Mouse (Mus musculus): ENCODE results near the gene Tspan4. TPM values are rescaled to one million over a fixed set of nuclear protein-coding genes. Genes with fewer than 3 reads are reported as not detected.

The Tspan4 gene
- total and polyA plus RNA-seq, 3 experiments = 13.5 to 28.7 (median 15.3) TPM

DNA sequence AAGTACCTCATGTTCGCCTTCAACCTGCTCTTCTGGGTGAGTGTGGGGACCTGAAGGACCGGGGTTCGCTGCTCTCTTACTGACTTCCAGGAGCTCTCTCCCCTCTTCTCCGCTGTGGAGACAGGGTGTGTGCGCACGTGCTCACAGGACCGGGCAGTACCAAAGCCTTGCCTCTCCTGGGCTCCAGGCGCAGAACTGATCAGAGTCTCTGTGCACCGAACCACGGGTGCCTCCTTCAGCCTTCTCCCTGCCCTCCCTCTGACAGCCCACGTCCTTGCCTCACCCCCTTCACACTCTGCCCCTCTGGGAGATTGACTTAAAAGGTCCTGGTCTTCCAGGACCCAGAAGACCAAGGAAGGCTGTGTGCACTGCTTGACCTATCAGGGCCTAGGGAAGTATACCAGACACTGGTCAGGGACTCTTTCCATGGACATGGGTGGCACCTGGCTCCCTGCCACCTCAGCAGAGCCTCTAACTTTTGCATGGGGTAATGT is 7.5 kb downstream of the Tspan4 start:
- Histone ChIP-seq H3K4me1 (ENCODE audit: insufficient read depth, low read depth, low read length) (peaks cover 29% of the 10 kb centered on the region), H3K27me3 (ENCODE audit: insufficient read depth, low read length) (peaks cover 2% of the 10 kb centered on the region; the same call in 1 of the 2 replicates), H3K36me3 (replicated peaks) (peaks cover 90% of the 10 kb centered on the region), H3K4me3 (ENCODE audit: low read depth, low read length) (no peak overlapping the region), H3K9me3 (replicated peaks) (0 out of 2 replicates have a peak, but pooled peaks cover 2% of the 10 kb centered on the region)
- ATAC-seq (ENCODE audit: extremely low read depth, insufficient number of reproducible peaks, low FRiP score, poor library complexity, severe bottlenecking) = no peak
- TF ChIP-seq GATA1 (IDR thresholded peaks at IDR 0.05; ENCODE audit: borderline replicate concordance, low read length) (no peak), POLR2AphosphoS5 (IDR thresholded peaks at IDR 0.05; ENCODE audit: insufficient replicate concordance, low read depth, low read length) (no peak), GATA2 (IDR thresholded peaks at IDR 0.05; ENCODE audit: borderline replicate concordance, low read depth, low read length) (no peak), CTCF (IDR thresholded peaks at IDR 0.05; ENCODE audit: low read depth, low read length) (no peak), TAL1 (conservative IDR thresholded peaks at IDR 0.05; ENCODE audit: low read depth, low read length) (no peak)
- DNase-seq (ENCODE audit: low spot score) = no peak

DNA sequence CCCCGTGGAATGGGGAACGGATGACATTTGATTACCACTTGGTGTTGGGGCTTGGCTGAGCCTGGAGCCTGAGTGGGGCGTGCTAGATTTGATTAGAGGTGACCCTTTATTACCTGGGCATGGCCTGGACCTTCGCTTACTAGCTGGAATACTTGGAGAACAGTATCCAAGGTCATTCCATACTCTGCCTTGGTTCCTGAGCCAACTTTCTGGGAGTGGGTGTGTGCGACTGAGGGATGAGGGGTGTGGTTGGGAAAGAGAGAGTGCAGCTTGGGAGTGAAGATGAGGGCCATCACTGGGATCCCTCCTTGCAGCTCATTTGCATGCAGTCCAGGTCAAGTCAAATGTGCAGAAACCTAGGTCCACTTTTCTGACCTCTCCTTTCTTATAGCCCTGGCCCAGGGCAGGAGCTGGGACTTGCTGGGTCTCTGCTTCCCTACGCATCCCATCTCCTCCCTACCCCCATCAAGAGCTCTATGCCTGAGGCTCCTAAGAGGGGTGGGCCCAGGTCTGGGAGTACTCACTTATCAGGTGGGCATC is 8.1 kb downstream of the Tspan4 start:
- Histone ChIP-seq H3K9me3 (replicated peaks) (0 out of 2 replicates have a peak, but pooled peaks cover 2% of the 10 kb centered on the region), H3K4me1 (ENCODE audit: insufficient read depth, low read depth, low read length) (peaks cover 23% of the 10 kb centered on the region), H3K36me3 (replicated peaks) (peaks cover 91% of the 10 kb centered on the region), H3K27me3 (ENCODE audit: insufficient read depth, low read length) (peaks cover 2% of the 10 kb centered on the region; the same call in 1 of the 2 replicates), H3K4me3 (ENCODE audit: low read depth, low read length) (no peak overlapping the region)
- TF ChIP-seq CTCF (IDR thresholded peaks at IDR 0.05; ENCODE audit: low read depth, low read length) = no peak
- no peak for TF ChIP-seq POLR2AphosphoS5 (IDR thresholded peaks at IDR 0.05; ENCODE audit: insufficient replicate concordance, low read depth, low read length)
- ATAC-seq (ENCODE audit: extremely low read depth, insufficient number of reproducible peaks, low FRiP score, poor library complexity, severe bottlenecking) (no peak), DNase-seq (ENCODE audit: low spot score) (no peak)

DNA sequence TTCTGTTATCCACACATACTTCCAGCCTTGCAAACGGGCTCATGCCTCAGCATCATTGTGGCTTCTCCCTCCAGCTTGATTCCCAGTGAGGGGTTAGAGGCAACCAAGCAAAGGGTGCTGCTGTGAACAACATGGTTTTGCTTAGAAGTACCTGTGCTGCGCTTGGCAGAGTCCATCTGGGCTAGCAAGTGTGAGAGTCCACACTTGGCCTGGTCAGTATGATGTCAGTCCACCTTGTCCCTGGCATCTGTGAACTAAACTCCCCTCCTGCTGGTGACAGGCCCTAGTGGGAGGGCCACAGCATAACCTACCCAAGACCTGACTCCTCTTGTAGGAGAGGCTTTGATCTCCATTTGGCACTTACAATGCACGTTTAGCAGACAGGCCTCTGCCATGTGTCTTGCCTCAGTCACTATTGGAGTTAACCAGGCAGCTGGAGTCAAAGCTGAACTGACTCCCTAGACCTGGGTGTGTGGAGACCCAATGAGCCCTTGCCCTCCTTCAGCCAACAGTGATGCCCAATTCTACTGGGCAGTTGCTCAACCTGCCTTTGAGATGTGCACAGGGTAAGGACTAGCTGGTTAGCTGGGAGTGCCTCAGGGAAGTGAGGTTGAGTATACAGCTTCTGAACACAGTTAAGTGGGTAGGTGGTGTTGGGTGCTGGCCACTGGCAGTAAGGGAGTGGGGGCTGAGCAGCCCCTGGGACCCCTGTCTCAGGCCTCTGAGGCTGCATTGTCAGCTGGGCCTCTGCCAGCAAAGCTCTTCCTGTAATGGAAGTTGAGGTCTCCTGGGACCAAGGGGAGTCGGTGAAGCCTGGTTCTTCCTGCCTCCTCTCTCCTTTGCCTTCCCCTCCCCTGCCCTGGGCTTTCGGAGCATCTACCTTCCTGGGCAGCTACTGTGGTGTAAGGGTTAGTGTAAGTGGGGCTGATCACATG is 9.4 kb downstream of the Tspan4 start:
- no peak overlapping the region for H3K4me3 ChIP-seq (ENCODE audit: low read depth, low read length)
- ATAC-seq (ENCODE audit: extremely low read depth, insufficient number of reproducible peaks, low FRiP score, poor library complexity, severe bottlenecking) = no peak
- peaks cover 19% of the 10 kb centered on the region for H3K4me1 ChIP-seq (ENCODE audit: insufficient read depth, low read depth, low read length)
- 0 out of 2 replicates have a peak, but pooled peaks cover 2% of the 10 kb centered on the region for H3K9me3 ChIP-seq (replicated peaks)
- no peak for DNase-seq (ENCODE audit: low spot score)
- peaks cover 92% of the 10 kb centered on the region for H3K36me3 ChIP-seq (replicated peaks)
- peaks cover 2% of the 10 kb centered on the region; the same call in 1 of the 2 replicates for H3K27me3 ChIP-seq (ENCODE audit: insufficient read depth, low read length)
- no peak for TF ChIP-seq GATA2 (IDR thresholded peaks at IDR 0.05; ENCODE audit: borderline replicate concordance, low read depth, low read length)
- TF ChIP-seq CTCF (IDR thresholded peaks at IDR 0.05; ENCODE audit: low read depth, low read length) = no peak
- no peak for TF ChIP-seq POLR2AphosphoS5 (IDR thresholded peaks at IDR 0.05; ENCODE audit: insufficient replicate concordance, low read depth, low read length)
- TF ChIP-seq GATA1 (IDR thresholded peaks at IDR 0.05; ENCODE audit: borderline replicate concordance, low read length) = no peak
- TF ChIP-seq TAL1 (conservative IDR thresholded peaks at IDR 0.05; ENCODE audit: low read depth, low read length) = no peak

- ATAC-seq (ENCODE audit: extremely low read depth, insufficient number of reproducible peaks, low FRiP score, poor library complexity, severe bottlenecking) = no peak
- H3K36me3 ChIP-seq (replicated peaks) = peaks cover 95% of the 10 kb centered on the region
- H3K4me3 ChIP-seq (ENCODE audit: low read depth, low read length) = no peak overlapping the region
- TF ChIP-seq TAL1 (conservative IDR thresholded peaks at IDR 0.05; ENCODE audit: low read depth, low read length) (no peak), GATA1 (IDR thresholded peaks at IDR 0.05; ENCODE audit: borderline replicate concordance, low read length) (no peak), POLR2AphosphoS5 (IDR thresholded peaks at IDR 0.05; ENCODE audit: insufficient replicate concordance, low read depth, low read length) (no peak), GATA2 (IDR thresholded peaks at IDR 0.05; ENCODE audit: borderline replicate concordance, low read depth, low read length) (no peak), CTCF (IDR thresholded peaks at IDR 0.05; ENCODE audit: low read depth, low read length) (no peak)
- H3K4me1 ChIP-seq (ENCODE audit: insufficient read depth, low read depth, low read length) = peaks cover 19% of the 10 kb centered on the region
- peaks cover 2% of the 10 kb centered on the region; the same call in 1 of the 2 replicates for H3K27me3 ChIP-seq (ENCODE audit: insufficient read depth, low read length)
- H3K9me3 ChIP-seq (replicated peaks) = 0 out of 2 replicates have a peak, but pooled peaks cover 2% of the 10 kb centered on the region
- no peak for DNase-seq (ENCODE audit: low spot score)
Observed at GRCm38 (mm10) chr7:141485186-141485585, 10.1 kb downstream of the Tspan4 start.

DNA sequence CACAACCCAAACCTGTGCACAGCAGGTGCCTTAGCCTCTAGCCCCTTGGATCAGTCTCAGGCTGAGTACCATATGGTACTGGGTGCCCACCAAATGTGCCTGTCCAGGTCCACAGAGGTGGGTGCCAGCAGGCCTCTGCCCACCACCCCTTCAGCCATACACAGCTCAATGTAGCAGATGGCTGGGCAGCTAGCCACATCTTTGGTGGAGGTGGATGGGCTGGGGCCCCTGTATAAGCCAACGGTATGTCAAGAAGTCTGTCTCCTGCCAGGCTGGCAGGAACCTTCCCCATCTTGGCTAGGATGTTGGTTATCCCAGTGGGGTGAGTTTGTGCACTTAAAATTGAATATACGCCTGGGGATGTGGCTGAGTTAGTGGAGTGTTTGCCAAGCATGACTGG is 10.6 kb downstream of the Tspan4 start:
- Histone ChIP-seq H3K36me3 (replicated peaks) (peaks cover 95% of the 10 kb centered on the region), H3K9me3 (replicated peaks) (0 out of 2 replicates have a peak, but pooled peaks cover 2% of the 10 kb centered on the region), H3K27me3 (ENCODE audit: insufficient read depth, low read length) (peaks cover 2% of the 10 kb centered on the region; the same call in 1 of the 2 replicates), H3K4me1 (ENCODE audit: insufficient read depth, low read depth, low read length) (peaks cover 15% of the 10 kb centered on the region), H3K4me3 (ENCODE audit: low read depth, low read length) (no peak overlapping the region)
- no peak for ATAC-seq (ENCODE audit: extremely low read depth, insufficient number of reproducible peaks, low FRiP score, poor library complexity, severe bottlenecking)
- DNase-seq (ENCODE audit: low spot score) = no peak
- TF ChIP-seq CTCF (IDR thresholded peaks at IDR 0.05; ENCODE audit: low read depth, low read length) (no peak), TAL1 (conservative IDR thresholded peaks at IDR 0.05; ENCODE audit: low read depth, low read length) (no peak), GATA2 (IDR thresholded peaks at IDR 0.05; ENCODE audit: borderline replicate concordance, low read depth, low read length) (no peak), POLR2AphosphoS5 (IDR thresholded peaks at IDR 0.05; ENCODE audit: insufficient replicate concordance, low read depth, low read length) (no peak), GATA1 (IDR thresholded peaks at IDR 0.05; ENCODE audit: borderline replicate concordance, low read length) (no peak)

- TF ChIP-seq CTCF (IDR thresholded peaks at IDR 0.05; ENCODE audit: low read depth, low read length) = no peak
- TF ChIP-seq GATA1 (IDR thresholded peaks at IDR 0.05; ENCODE audit: borderline replicate concordance, low read length) = no peak
- TF ChIP-seq TAL1 (conservative IDR thresholded peaks at IDR 0.05; ENCODE audit: low read depth, low read length) = no peak
- no peak for TF ChIP-seq POLR2AphosphoS5 (IDR thresholded peaks at IDR 0.05; ENCODE audit: insufficient replicate concordance, low read depth, low read length)
- no peak for TF ChIP-seq GATA2 (IDR thresholded peaks at IDR 0.05; ENCODE audit: borderline replicate concordance, low read depth, low read length)
- Histone ChIP-seq H3K36me3 (replicated peaks) (peaks cover 95% of the 10 kb centered on the region), H3K4me1 (ENCODE audit: insufficient read depth, low read depth, low read length) (peaks cover 9% of the 10 kb centered on the region), H3K27me3 (ENCODE audit: insufficient read depth, low read length) (peaks cover 2% of the 10 kb centered on the region; the same call in 1 of the 2 replicates), H3K4me3 (ENCODE audit: low read depth, low read length) (no peak overlapping the region), H3K9me3 (replicated peaks) (0 out of 2 replicates have a peak, but pooled peaks cover 2% of the 10 kb centered on the region)
- DNase-seq (ENCODE audit: low spot score) = no peak
- ATAC-seq (ENCODE audit: extremely low read depth, insufficient number of reproducible peaks, low FRiP score, poor library complexity, severe bottlenecking) = no peak
Observed at GRCm38 (mm10) chr7:141486239-141486638, 11.2 kb downstream of the Tspan4 start.
